Mouse (Mus musculus) adrenal gland, postnatal 14 days (tissue): ENCODE measurements around the gene Hdac2. TPM values are rescaled to one million over a fixed set of nuclear protein-coding genes. Genes with fewer than 3 reads are reported as not detected.

Source experiments
- DNase-seq: peaks from one replicate; pipeline ENCODE4 v3.0.0; 2021; ENCODE audit warnings: mixed read lengths
- long read RNA-seq, 2 experiments: library from polyadenylated mRNA; stranded (forward); transcript quantifications; one replicate each; pipeline ENCODE4 v2.0.0; 2021
- total RNA-seq: library from RNA; stranded (reverse); gene quantifications from 2 replicates; pipeline ENCODE4 v1.2.3, GENCODE M21; 2021

The Hdac2 gene
- total RNA-seq: 96.5 and 103 TPM in 2 replicates
- long read RNA-seq, experiment 1, transcript Hdac2-201 (14 exons, 2,005 nt): major isoform, 130 of 142 reads
- long read RNA-seq, experiment 1, partial matches to known transcripts: 4 of 142 reads
- long read RNA-seq, experiment 1, other reads (novel, unspliced or antisense): 8 of 142 reads
- long read RNA-seq, experiment 2, transcript Hdac2-201 (14 exons, 2,005 nt): major isoform, 85 of 93 reads
- long read RNA-seq, experiment 2, partial matches to known transcripts: 1 of 93 reads
- long read RNA-seq, experiment 2, other reads (novel, unspliced or antisense): 7 of 93 reads

DNA sequence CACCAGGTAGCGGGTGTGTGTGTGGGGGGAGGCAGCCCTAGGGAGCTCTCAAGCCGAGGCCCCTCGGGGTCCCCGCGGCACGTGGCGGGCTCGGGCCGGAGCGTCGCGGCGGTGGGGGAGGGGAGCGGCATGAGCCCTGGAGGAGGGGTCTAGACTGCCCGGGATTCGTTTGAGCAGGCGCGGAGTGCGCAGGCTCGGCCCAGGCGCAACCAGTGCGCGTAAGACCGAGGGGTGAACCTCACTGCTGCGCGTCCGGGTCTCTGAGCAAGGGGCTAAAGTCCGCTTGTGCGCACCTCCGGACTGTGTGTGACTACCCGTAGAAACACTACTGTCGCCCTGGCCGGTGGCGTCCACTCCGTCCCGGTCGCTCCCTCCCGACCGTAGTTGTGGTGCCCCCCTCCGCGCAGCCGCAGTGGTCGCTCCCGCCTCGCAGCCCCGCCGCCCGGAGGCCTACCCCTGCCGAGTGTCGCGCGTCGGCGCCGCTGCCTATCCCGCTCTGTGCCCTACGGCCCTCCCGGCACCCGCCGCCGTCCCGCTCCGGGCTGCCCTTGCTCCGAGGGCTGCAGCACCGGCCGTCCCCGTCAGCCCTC lies at the start of gene Hdac2:
TSS of gene Hdac2 (plus strand) at position 459 of the 590 bp plus-strand sequence.
- peak; percentile 93 for DNase-seq

DNA sequence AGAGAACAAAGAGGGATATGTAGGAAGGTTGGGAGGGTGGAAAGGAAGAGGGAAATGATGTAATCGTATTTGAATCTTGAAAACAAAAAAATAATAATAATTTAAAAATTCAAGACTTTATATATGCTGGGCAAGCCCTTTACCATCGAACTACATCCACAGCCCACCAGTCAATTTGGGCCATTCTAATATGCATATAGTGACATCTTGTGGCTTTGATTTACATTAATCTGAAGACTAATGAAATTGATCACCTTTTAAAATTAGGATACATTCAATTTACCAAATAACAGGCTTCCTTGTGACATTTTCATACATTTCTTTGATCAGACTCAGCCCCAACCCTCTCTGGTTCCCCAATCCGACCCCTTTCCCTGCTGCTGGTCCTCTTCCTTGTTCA lies 46.1 kb upstream of the Hdac2 start:
- DNase-seq: no peak

DNA sequence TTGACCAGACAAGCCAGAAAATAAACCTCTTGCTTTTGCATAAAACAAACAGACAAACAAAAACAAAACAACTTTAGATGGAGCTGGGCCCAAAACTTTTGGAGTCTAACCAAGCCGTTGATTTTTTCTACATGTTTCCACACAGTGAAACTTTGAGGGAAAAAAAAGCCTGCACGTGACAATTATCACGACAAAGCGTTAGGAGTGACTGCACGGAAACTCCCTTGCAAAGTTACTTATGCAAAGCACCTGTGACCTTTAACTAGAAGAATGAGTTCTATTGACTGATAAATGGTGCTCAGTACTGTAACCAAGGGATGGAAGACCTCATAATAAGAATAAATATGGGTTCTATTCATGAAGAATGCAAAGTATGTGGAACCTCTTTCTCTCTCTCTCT lies 38.5 kb upstream of the Hdac2 start:
- no peak for DNase-seq

DNA sequence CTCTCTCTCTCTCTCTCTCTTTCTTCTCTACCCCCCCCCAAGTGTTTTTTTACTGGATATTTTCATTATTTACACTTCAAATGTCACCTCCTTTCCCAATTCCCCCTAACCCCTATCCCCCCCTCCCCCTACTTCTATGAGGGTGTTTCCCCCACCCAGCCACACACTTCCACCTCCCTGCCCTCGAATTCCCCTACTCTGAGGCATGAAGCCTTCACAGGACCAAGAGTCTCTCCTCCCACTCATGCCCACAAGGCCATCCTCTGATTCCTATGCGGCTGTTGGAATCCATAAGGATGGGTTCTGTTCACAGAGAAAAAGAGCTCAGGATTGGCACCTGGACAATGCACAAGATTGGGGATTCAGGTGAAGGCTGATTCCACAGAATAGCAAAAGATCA lies 38.1 kb upstream of the Hdac2 start:
- DNase-seq: no peak

DNA sequence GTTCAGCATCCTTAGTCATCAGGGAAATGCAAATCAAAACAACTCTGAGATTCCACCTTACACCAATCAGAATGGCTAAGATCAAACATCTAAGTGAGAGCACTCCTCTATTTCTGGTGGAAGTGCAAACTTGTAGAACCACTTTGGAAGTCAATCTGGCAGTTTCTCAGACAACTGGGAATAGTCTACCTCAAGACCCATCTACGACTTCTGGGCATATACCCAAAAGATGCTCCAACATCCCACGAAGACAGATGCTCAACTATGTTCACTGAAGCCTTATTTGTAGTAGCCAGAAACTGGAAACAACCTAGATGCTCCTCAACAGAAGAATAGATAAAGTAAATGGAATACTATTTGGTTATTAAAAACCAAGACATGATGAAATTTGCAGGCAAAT lies 22.6 kb upstream of the Hdac2 start:
- DNase-seq: no peak

DNA sequence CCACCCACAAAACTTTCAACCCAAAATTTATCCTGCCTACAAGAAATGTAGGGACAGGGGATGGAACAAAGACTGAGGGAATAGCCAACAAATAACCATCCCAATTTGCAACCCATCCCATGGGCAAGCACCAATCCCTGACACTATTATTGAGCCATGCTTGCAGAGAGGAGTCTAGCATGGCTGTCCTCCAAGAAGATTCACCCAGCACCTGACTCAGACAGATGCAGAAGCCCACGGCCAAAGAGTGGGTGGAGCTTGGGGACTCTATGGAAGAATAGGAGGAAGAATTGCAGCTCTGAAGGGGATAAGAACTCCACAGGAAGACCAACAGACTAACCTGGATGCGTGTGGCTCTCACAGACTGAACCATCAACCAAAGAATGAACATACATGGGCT lies 21.7 kb upstream of the Hdac2 start:
- DNase-seq: no peak

DNA sequence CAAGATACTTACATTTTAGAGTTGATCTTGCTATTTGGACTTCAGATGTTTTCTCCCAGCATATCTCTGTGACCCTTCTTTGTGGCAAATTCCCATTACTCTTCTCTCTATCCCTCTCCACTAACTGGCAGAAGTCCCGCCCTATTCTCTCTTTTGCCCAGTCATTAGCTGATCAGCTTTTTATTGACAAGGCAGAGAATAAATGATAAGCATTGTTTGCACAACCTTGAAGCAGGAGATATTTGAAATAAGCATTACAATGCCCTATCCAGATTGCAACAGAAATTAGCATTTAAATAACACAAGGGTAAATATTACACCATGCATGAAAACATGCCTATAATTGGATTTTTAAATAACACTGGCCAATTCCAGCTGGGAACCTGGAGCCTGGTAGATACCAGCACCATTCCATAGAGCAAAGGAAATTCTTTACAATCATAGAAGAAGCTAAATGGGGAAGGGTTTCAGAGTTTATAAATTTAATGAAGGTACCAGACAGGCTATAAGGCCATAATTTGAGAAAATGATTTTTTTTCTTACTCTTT lies 14.7 kb upstream of the Hdac2 start:
- no peak for DNase-seq

DNA sequence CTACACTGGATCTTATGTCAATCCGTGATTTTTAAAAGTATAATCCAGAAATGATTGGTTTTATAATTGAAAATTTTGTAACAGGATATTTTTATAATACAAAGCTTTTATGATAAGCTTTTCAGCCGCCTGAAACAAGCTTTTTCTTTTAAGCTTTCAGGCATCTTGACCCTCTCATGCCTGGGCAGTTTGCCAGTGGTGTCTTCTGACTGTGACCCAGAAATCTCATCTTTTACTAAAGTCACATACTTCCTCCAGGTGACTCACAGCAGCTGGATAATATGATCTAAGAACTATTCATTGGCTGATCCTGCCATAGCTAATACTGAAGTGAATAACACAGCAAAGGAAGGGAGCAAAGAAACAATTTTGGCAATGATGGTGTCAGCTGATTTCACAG lies 9.9 kb upstream of the Hdac2 start:
- peak; percentile 49 for DNase-seq

DNA sequence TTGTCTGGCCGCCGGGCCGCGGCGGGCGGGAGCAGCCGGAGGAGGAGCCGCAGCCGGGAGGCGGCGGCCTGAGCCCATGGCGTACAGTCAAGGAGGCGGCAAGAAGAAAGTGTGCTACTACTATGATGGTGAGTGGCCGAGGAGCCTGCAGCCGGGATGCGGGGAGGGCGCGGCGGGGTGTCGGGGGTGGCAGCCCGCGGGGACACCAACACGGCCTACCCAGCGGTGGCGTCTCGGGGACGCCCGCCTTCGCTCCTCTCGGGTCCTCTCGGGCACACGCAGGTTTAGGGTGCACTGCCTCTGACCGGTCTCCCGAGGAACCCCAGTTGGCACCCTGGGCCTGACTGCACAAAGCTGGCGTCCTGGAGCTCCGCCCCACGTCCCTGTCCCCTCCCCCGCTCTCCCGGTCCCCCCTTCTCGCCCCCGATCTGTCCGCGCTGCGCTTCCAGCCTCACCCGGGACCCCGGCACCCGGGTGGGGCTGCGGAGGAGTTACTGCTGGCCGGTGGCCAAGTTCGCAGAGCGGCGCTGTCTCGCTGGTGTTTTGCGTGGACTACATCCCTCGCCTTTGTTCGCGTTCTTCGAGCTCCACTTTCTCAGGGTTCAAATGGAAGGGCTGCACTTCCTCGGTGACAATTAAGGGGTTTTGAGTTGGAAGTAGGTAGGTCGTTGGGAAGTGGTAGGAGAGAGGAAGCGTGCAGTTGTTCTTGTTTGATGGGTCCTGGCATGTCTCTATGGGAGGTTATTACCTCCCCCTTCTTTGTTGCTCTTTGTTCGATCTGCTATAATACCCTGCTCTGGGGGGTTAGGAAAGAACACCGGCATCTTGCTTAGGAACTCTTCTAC lies 554 bp downstream of the Hdac2 start:
- peak; percentile 83 for DNase-seq

DNA sequence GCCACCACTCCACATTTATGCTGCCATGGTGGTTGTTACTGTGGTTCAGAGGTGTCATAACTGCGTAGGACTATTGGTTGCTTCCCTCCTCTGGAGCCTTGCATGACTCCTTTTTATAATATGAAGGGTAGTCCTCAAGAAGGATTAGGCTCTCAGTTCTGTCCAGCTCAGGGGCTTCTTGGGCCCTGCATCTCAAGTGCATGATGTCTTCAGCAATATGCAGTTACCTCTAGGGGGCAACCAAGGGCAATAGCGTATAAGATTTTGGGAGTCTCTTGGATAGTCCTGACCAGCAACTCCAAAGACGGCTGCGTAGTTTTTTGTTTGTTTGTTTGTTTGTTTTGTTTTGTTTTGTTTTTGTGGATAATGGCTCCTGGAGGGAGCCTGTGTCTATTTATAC lies 7.5 kb downstream of the Hdac2 start:
- no peak for DNase-seq

DNA sequence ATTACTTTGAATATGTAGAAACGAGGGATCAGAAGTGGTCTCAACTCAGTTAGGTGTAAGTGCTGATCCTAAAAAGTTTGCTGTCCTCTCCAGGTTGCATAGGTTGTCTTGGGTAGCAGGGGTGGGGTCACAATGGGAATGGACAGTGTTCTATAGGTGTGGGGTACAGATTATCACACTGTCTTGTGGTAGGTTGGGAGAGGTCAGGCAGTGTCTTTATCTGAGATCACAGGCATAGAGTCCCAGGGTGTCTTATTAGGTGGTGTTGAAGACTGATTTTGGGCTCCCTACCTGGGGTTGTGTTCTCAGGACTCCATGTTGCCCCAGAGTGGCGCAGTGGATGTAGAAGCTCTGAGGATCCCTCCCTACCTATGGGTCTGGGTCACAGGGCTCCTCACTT lies 17.8 kb downstream of the Hdac2 start:
- no peak for DNase-seq

DNA sequence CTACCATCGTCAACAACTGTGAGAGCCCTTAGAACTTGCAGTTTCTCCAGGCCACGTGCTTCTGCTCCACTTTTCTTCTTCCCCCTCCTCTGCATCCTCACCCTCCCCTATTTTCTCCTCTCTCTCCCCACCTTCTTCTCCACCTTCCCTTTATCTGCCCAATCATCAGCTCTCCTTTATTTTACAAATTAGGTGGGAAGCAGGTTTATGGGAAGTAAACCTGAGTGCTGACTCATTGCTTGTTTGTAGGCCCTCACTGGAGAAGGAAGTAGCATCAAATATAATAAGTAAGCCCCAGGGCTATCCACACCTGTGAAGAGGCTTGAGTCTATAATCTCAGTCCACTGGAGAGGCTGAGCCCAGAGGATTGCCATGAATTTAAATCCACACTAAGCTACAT lies 26.5 kb downstream of the Hdac2 start:
- DNase-seq: no peak

DNA sequence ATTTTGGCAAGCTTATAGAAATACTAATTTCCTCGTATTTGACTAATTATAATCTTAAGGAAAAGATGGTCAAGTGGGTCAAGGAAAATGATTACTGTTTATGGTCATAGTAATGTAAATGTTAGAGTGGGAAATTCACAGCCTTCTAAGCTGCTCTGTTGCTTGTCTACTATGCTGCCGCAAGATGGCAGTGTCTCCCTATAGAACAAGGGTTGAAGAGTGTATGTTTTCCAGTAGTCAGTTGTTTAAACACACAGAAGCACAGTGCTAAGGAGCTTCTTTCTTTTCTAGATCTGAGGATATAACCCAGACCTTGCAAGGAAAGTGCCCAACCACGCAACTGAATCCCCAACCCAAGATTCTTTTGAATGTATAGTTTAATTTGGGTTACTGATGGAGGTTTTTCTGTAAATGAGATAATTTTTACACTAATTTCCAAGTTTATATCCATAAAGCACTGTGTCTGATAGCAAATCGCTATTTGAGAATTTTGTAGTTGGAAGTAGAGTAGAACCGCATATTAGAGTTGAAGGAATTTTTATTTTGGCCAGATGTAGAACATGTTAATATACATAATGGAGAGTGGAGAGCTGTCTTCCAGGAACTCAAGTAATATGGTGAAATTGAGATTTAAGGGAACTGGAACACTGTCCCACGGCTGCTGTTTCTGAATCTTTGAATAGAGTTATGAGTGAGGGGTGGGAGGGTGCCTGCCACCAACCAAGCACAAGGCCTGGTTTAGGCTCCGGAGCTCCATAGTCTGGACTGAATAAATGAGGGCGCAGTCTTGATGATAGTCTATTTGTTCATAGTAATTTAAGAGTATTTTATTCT lies 40.1 kb downstream of the Hdac2 start:
- DNase-seq: peak; percentile 78

DNA sequence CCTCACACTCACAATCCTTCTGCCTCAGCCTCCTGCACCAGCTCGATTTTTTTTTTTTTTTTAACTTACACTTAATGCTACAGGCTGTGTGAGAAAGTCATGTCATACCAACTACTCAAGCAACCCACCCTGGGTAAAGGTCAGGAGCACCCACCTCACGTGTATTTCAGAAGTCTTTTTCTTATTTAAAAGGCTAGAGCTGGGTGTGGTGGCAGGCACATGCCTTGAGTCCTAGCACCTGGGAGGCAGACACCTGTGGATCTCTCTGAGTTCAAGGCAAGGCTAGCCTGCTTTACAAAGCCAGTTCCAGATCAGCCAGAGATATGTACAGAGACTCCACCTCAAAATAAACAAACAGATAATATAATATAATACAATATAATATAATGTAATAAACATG lies 41.4 kb downstream of the Hdac2 start:
- no peak for DNase-seq

DNA sequence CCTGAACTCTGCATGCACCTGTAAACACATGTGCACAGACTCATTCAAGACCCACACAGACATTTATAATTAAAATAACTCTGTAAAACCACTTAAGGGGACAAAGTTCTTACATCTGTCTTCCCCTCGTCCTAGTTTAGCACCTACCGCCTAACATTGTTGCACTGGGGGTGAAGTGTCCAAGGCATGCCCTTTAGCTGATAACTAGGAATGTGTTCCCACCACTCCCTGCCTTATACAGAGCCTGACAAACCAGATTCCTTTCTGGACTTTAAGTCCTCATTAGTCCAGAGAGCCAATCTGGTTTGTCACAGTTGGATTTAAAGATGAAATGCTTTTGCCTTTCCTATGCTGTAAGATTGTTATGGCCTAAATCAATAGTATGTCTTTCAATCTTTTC lies 41.9 kb downstream of the Hdac2 start:
- DNase-seq: no peak

DNA sequence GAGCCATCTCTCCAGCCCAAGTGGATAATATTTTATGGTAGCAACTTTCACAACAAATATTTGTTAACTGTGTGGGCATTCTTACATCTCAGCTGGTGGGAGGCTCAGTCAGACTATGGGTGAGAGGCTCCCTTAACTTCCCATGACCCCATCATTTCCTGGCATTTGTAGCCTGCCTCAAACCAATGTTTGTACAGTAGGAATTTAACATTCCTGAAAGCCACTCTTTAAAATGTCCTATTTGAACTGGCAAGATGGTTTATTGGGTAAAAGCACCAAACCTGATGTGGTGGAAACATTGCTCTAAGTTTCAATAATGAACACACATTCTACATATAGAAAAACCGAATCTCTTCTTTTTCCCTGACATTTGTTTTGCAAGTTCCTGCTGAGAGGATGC lies 50.0 kb downstream of the Hdac2 start:
- no peak for DNase-seq

DNA sequence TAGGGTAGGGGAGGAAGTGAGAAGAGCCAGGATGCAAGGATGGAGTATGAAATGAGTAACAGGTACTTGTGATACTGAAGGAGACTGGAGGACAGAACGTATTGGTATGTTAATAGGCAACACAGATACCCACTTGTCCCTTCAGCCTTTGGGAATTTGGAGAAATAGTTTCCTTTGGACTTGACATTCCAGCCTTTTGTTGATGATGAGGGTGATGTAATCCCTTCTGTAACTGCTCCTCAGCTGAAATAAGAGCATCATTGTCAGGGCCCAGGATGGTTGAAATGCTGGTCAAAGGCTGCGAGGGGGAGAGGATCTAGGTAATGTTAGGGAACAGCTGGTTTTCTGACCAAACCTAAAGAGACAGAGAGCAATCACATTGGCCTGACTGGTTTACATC lies 54.3 kb downstream of the Hdac2 start:
- no peak for DNase-seq

DNA sequence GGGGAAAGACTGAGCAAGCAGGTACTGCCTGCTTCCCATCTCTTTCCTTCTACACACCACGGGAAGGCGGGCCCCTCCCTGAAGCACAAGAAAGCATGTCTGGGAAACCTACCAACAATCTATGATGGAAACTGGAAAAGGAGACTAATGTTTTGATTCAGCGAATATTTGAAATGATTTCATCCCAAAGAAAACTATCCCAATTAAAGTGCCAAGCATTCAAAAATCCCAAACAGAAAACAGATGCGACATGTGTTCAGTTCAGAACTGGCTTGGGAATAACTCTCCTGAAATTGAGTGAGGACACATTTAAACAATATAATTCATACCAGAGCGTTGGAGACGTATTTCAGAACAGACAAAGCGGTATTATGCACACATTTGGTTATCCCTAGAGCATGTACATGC lies 60.8 kb downstream of the Hdac2 start:
- no peak for DNase-seq

DNA sequence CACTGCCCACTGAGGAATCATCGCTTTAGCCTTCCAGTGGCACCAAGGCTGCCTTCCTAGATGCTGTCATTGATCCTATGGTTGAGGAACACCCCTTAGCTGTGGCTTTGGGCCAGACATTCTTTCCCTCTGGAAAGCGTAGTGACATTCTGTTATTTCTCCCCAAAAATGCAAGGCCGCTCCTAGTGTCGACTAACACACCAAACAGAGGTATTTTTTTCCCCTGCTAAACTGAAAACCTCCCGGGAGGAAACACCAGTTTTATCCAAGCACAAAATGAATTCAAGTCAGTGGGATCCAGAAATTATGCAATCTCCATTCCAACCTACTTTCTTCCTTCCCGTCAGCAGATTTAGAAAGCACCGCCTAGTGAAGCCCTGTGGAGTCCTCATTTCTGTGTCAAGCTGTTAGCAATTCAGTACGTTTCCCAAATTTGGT lies 73.3 kb downstream of the Hdac2 start:
- DNase-seq: peak; percentile 4
